Mouse (Mus musculus) megakaryocyte-erythroid progenitor cell, adult 5-6 weeks (primary cell): ENCODE data around the gene Wdfy2. TPM values are rescaled to one million over a fixed set of nuclear protein-coding genes. Genes with fewer than 3 reads are reported as not detected.

Source experiments
- ATAC-seq: replicated peaks from 2 replicates; pipeline ENCODE4 v1.8.0; 2016; ENCODE audit warnings: mild to moderate bottlenecking, inconsistent platforms; ENCODE audit not compliant: severe bottlenecking, poor library complexity, low FRiP score, low TSS enrichment
- total RNA-seq, 2 experiments: library from RNA; stranded (forward) in 1 of 2; stranded (reverse) in 1 of 2; fragments of 200-1000, 215-1000 nt in 1 of 2; fragments of >200 nt in 1 of 2; fragmentation: Nextera tagmentation in 1 of 2; gene quantifications; 2 replicates each; pipeline ENCODE4 v1.2.3; 2014 to 2017

Gene Wdfy2
- total RNA-seq, 2 experiments from 2014 or later, result 4.9 to 5.7 TPM

DNA sequence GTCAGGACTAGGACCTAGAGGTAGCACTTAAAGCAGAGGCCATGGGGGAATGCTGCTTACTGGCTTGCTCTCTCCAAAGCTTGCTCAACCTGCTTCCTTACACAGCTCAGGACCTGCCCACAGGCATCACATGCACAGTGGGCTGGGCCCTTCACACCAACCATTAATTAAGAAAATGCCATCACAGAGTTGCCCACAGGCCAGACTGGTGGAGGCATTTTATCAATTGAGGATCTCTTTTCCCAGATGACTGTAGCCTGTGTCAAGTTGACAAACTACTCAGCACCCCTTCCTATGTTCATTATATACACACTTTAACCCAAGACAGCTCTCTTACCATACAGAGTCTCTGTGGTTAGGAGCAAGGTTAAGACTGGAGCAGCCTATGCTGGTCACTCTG is 4.2 kb downstream of the Wdfy2 start:
- no peak for ATAC-seq

DNA sequence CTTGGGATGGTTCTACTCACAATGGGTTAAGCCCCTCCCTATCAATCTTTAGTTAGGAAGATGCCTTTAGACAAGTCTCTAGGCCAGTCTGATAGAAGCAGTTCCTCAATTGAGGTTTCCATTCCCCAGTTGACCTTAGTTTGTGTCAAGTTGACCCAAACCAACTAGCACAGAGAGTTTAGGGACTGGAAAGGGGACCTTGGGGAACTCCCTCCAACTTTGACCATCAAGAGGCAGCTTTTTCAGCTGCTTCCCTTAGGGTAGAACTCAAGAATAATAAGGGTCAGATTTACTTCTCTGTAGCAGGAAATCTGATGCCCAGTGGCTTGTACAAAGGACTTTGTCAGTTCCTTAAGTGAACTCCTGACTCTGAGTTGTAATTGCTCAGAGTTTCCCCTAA is 5.0 kb downstream of the Wdfy2 start:
- ATAC-seq, result no peak

DNA sequence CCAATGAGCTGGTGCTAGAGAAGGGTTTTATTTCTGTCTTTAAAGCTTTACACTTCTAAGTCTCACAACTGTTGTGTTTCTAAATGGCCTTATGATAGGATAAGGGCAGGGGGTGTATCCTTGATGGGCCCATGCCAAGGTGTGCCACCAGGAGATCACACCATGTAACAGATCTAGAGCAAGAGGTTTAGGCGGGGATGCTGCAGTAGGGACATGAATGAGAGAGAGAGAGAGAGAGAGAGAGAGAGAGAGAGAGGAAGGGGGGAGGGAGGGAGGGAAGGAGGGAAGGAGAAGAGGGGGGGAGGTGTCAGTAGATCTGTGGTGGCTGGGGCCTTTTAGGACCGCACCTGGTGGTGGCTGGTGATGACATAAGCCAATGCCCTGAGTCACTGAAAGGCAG is 5.5 kb downstream of the Wdfy2 start:
- ATAC-seq, result no peak

DNA sequence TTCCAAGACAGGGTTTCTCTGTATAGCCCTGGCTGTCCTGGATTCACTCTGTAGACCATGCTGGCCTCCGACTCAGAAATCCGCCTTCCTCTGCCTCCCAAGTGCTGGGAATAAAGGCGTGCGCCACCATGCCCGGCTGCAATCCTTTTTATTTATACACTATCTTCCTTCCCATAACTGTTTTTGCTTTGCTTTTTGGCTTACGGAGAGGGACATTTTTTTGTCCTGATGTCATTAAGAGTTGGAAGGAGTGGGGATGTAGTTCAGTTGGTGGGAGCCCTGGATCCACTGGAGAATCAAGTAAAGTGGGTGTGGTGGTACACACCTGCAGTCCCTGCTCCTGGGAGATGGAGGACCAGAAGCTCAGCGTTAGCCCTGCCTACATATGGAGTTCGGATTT is 6.7 kb downstream of the Wdfy2 start:
- no peak for ATAC-seq

DNA sequence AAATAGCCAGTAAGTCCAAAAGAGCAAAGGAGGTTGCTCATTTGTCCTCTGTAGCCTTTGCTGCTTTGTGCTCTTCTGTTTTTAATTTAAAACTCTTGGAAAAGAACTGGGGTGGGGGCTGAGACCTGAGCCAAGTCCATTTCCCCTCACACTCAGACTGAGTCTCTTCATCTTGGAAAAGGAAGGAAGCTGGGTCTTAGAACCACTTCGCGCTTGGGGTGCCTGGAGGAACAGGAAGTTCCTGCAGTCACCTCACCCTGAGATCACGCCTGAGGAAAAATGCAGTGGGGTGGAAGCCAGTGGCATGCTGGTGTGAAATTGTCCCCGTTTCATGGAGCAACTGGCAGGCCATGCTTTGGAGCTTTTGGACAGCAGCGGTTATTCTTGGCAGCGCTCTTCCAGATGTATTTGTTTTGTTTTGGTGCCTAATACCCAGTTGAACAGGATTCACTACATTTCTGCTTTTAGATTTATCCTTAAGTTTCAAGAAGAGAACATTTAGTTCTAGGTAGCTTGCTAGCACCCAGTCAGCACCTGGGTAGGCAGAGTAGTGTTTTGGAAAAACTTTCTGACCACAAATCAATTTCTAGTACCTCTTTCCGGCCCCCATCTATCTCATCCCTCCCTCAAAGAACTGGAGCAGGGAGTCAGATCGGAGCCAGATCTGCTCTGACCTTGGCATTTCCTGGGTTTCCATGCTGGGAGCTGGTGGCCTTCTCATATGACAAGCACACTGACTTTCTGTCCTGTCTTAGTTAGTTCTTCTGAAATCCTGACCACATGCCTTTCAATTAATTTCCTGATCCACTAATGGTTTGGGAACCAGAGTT is 7.7 kb downstream of the Wdfy2 start:
- ATAC-seq, result no peak

DNA sequence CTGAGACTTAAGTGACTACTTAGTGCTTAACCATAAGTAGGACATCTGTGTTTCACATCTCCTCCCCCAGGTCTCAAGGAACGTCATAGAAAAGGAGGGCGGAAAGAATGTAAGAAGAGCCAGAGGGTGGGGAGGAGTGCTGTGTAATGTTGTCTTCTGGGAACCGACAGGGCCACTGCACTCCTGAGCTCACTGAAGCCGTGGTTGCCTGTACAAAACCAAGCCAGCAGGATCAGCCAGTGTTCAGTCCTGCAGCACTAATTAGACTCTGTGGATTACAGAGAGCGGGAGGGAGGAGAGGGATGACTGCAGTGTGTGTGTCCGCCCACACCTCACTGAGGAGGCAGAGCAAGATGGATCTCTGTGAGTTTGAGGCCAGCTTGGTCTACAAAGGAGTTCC is 13.5 kb downstream of the Wdfy2 start:
- ATAC-seq, result no peak

DNA sequence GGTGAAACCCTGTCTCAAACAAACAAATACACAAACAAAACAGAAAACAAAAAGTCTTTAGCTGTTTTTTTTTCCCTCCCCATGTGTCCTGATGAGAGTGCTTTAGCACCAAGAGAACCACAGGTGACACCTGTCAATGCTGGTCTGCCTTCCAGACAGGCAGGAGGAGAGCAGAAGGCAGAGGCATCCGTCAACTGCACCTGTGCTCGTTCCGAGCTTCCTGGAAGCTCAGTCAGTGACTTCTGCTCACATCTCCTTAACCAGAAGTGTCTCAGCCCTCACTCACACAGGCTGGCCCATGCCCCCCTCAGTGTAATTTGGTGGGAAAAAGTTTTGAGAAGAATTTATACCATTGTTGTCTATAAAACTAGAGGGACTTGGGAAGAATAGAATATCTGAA is 15.4 kb downstream of the Wdfy2 start:
- no peak for ATAC-seq

DNA sequence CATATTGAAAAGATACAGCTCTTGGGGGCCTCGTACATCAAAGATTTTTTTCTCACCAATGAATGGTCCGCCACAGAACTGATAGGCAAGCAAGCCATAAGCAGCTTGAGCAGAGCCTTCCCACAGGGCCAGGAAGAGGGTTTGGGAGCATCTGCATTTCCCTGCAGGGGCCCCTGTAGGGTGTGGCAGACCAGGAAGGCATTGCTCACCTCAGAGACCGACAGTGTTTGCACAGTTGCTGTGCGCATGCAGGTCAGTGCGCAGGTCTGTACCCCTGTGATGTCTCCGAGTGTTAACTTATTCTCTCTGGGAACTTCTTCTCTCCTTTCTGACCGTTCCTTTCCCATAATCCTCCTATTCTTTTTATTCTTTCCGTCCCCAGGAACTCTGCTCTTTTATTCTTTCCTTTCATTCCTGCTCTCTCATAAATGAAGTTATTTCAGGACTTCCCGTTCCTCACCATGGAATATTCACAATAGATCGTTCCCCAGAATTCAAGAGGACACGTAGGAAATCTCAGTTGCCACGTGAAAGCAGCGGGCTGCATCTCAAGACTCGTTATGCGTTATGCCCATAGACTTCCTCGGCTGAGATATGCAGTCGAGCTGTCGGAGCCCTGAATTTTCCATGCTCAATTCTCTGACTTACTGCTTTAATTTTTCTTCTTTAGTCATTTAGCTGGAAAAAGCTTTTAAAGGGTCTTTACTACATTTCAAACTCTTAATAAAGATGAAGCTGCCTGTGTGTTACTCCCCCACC is 17.8 kb downstream of the Wdfy2 start:
- ATAC-seq, result no peak

DNA sequence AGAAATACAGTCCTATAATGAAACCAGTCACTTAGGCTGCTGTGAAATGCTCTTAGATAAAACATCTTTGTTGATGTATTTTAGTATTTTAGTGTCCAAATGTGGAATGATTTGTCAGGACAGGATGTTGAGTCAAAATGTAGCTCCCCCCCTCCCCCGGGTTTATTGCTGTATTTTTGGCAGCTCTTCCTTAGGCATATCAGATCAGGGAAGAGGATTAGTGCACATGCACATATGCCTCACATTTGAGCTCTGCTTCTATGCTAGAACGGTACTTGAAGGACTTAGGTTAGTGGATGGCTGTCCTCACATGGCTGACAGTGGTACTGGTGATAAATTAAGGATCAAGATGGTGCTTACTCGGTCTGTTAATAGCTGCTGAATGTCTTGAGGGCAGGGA is 18.4 kb downstream of the Wdfy2 start:
- no peak for ATAC-seq

DNA sequence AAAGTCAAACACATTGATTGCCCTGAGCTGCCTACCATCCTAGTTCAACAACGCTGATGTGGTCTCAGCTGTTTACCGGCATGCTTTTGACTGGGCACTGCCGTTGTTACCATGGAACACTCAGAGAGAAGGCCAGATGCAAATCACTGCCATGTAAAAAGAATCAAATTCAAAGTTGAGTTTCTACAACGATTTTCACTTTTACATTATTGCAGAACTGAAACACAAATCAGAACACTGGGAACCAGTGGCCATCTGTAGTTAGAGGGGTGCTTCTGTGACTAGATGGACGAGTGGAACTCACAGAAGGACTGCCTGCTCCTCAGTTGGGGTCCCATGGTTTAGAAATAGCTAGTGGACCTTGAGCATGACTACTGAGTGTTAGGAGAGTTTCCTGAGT is 19.0 kb downstream of the Wdfy2 start:
- ATAC-seq, result no peak

DNA sequence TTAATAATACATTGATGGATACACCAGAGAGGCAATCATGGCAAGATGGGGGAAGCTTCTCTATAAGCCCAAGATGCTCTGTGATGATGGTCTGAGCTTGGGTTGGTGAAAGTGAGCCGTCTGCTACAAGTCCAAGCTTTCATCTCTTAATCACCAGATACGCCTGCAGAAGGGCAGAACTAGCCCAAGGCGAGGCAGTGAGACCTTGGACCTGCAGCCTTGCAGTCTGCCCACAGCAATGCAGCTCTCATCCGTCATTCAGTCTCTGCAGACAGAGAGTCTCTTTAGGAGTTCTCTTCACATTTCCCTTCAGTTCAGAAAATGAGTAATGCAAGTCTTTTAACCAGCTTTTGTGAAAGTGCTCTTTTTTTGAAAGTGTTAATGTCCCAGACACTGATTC is 20.4 kb downstream of the Wdfy2 start:
- ATAC-seq, result no peak

DNA sequence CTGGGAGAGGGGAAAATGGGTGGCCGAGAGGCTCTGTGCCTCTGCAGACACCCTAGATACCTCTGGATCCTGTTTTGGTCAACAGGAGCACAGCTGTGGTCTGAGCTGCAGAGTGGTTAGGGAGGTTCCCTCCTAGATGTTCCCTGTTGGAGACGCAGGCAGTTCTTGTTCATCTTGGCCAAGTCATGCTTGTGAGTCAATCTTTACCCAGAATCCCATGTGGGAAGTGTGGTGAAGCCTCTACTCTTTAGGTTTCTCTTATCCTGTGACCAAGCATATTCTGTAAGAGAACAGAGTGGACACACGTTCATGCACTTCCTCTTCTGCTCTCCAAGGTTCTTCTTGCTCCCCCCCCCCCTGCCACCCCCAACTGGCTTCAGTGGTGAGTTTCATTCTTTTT is 20.8 kb downstream of the Wdfy2 start:
- ATAC-seq, result peak; percentile 30; the same call in 1 of the 2 replicates

DNA sequence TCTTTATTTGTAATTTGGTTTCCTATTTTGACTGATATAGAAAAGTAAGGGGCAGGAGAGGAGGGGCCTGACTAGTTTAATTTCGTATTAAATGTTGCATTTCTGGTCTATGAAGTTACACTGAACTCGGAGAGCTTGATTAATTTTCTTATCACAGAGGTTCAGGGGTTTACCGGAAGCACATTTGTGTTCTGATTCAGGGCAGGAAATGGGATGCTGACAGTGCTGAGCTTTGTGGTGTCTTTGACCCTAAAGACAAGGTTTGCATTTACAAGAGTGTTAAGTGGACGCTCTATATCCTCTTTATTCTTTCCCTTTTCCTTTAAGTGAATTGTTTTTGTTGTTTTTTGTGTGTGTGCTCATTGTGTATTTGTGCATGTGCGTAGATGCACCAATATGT is 25.1 kb downstream of the Wdfy2 start:
- ATAC-seq, result no peak

DNA sequence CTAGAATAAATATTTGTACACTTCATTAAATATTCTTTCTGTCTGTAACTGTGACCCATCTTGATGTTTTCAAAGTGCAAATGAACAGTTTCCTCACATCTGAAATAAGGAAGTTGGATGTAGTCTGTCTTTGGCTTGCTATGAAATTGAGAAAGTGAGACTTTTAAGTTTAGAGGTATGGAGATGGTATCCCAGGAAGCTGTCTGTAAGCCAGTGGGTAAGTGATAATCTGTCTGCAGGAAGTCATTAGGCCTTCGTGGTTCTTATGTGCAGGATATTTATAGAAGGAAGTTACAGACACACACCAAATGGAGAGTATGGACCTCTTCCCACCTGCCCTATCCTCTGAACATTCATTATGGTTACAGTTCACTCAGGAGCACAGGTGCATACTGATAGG is 26.8 kb downstream of the Wdfy2 start:
- no peak for ATAC-seq

DNA sequence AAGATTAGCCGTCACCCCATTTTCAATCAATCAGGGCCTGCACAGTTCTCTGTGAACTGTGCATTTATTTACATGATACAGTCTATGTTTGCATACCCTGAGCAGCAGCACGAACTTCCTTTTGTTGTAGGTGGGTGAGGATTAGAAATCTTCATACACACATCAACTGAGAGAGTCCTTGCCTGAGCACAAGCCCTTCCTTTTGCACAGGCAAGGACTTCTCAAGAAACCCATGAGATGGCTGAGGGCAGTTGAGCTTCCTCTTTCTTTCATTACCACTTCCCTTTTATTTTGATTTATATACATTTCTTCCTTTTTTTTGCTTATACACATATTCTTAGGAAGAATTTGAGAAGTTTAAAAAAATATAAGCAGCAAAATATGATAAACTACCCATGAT is 27.9 kb downstream of the Wdfy2 start:
- ATAC-seq, result no peak

DNA sequence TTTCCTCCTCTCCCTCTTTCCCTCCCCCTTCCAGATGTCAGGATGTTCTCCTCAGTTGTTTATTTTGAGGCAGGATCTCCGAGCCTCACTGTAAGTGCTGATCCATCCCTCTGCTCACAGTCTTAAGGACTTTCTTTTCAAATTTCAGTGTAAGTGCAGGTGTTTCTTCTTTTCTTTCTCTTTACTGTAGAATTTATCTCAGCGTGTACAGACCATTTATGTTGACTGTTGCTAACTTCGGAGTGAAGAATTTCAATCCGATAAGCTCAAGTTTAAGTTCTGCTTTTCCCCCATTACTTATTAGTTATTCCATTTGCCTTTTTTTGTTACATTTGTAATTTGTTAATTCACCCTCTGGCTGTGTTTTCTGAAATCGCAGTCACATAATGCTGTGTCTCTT is 29.6 kb downstream of the Wdfy2 start:
- no peak for ATAC-seq

DNA sequence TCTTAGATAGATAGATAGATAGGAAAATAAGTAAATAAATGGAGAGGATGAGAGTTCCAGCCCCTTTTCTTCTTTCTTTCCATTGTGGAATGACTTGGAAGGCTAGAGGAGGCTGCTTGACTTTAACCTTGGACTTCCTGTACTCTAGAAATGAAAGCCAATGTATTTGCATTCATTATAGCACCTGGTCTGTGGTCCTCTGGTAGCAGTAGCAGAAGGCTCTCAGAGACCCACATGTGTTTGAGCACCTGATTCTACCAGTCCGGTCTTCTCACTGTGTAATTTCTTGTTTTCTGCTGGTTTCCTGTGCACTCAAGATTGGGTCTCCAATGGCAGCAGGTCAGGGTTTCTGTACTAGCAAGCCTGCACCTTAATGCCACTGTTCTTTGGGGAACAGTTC is 30.1 kb downstream of the Wdfy2 start:
- no peak for ATAC-seq

DNA sequence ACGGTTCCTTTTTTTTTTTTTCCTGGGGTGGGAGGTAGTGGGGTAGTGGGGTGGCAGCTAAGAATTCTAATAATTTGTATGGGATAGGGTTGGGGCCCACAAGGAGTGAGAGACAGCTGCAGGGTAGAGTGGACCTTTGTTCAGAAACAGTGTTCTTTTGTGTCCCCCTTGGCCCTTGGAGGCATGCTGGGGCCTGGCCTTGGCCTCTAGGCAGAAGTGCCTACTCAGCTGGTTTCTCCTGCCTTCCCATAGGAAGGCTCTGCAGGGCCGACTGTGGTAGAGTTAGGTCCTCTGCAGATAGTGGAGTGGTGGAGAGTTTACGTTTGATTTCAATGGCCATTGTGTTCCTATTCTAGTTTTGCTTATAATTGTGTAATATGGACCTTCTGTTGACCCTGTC is 30.8 kb downstream of the Wdfy2 start:
- ATAC-seq, result no peak

DNA sequence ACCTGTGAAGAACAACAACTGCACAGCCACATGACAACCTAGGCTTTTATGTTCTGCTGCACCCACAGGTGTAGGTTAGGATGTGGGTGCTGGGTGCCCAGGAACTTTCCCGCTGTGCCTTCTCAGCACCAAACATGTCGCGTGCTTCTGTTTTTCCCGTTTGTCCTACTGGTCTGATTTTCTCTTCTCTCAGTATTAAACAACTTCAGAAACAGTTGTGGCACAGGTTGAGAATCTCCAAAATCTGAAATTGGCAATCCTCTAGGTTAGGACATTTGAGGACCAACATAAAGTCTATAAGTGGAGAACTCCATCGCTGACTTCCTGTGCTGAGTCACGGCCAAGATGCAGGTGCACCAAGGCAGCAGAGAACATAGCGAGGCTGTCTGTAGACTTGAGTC is 32.8 kb downstream of the Wdfy2 start:
- no peak for ATAC-seq

DNA sequence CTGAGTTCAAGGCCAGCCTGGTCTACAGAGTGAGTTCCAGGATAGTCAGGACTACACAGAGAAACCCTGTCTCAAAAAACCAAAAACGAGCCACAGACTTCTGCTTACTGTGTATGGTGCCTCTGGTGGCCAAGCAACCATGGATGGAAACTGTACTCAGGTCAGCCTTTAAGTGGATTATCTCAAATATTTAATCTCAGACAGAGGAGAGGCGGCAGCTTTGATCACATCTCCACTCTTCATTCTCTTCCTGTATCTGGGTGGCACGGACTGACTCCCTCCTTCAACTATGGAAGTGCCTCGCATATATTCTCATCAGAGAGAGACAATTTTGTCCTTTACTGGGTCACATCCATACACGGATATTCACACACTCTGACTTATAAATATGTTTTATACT is 34.0 kb downstream of the Wdfy2 start:
- ATAC-seq, result no peak

DNA sequence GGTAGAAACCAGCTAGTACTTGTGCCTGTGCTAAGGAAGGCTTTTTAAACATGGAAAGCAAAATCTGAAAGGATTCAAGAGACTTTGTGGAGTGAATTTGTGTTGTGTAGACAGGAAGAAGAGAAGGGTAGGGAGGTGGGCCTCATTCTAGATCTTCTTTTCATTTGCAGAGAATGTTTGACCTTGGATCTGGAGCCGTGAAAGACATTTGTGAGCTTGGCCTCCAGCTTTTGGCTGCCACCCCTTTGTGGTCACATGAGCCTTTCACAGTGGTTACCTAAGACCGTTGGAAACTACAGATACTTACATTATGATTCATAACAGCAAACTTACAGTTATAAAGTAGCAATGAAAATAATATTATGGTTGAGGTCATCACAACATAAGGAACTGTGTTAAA is 34.5 kb downstream of the Wdfy2 start:
- no peak for ATAC-seq
